Mouse (Mus musculus) heart, embryonic 14.5 days (tissue): ENCODE measurements around the gene Amhr2. TPM values are rescaled to one million over a fixed set of nuclear protein-coding genes. Genes with fewer than 3 reads are reported as not detected.
A peak's percentile ranks its signal among the peaks of the same experiment; 100 is the strongest.

Experiments used
- ATAC-seq: fragments of 200-750 bp; cut with Nextera tagmentation; 2 replicates; pipeline ENCODE4 v1.8.0; 2017; ENCODE audit warnings: low read depth, moderate TSS enrichment; ENCODE audit not compliant: insufficient number of reproducible peaks, insufficient read depth, low FRiP score
- H3K27ac ChIP-seq, 2 experiments: fragments of 200-500 bp in 1 of 2; fragments of 300-500 bp in 1 of 2; sonication (generic) in 1 of 2; replicated peaks in 1 of 2; 2 replicates each; pipeline ENCODE4 v1.5.1; 2012 to 2014; ENCODE audit warnings: low read depth in 2 of 2, low read length in 2 of 2, control low read depth in 1 of 2, mild to moderate bottlenecking in 1 of 2, mixed read lengths in 1 of 2; ENCODE audit not compliant: control insufficient read depth in 1 of 2, insufficient read depth in 1 of 2
- H3K27me3 ChIP-seq: fragments of 300-500 bp; sonication (generic); 2 replicates; pipeline ENCODE4 v1.6.1; 2014; ENCODE audit warnings: mild to moderate bottlenecking, low read length, control low read depth; ENCODE audit not compliant: control insufficient read depth, insufficient read depth
- H3K36me3 ChIP-seq: fragments of 300-500 bp; sonication (generic); 2 replicates; pipeline ENCODE4 v1.6.1; 2014; ENCODE audit warnings: mild to moderate bottlenecking, control low read depth, low read length, mixed read lengths; ENCODE audit not compliant: control insufficient read depth, insufficient read depth
- H3K4me1 ChIP-seq, 2 experiments: fragments of 200-500 bp in 1 of 2; fragments of 300-500 bp in 1 of 2; sonication (generic) in 1 of 2; 2 replicates each; pipeline ENCODE4 v1.6.1; 2012 to 2014; ENCODE audit warnings: low read length in 2 of 2, control low read depth in 1 of 2, mixed read lengths in 1 of 2; ENCODE audit not compliant: control insufficient read depth in 2 of 2, insufficient read depth in 2 of 2
- H3K4me2 ChIP-seq: fragments of 300-500 bp; sonication (generic); 2 replicates; pipeline ENCODE4 v1.6.1; 2014; ENCODE audit warnings: mild to moderate bottlenecking, low read length
- H3K4me3 ChIP-seq, 2 experiments: fragments of 200-500 bp in 1 of 2; fragments of 300-500 bp in 1 of 2; sonication (generic) in 1 of 2; 2 replicates each; pipeline ENCODE4 v1.5.1; 2012 to 2014; ENCODE audit warnings: low read length in 2 of 2, mild to moderate bottlenecking in 2 of 2, control low read depth in 1 of 2, low read depth in 1 of 2, moderate library complexity in 1 of 2; ENCODE audit not compliant: control insufficient read depth in 1 of 2, insufficient read depth in 1 of 2
- H3K9ac ChIP-seq: fragments of 300-500 bp; sonication (generic); 2 replicates; pipeline ENCODE4 v1.6.1; 2014; ENCODE audit warnings: mild to moderate bottlenecking, low read length
- H3K9me3 ChIP-seq: fragments of 300-500 bp; sonication (generic); 2 replicates; pipeline ENCODE4 v1.6.1; 2016; ENCODE audit warnings: low read length, control low read depth; ENCODE audit not compliant: control insufficient read depth
- WGBS: fragments of 180-500 bp; shearing (Covaris S2); extraction: QIAGEN DNeasy Blood & Tissue Kit; methylation state at CpG from one replicate; pipeline ENCODE4 v1.1.7; 2014; 5-methylcytosine and 5-hydroxymethylcytosine counted together
- polyA plus RNA-seq: library from polyadenylated mRNA; unstranded; fragments of >200 nt; fragmentation: Nextera tagmentation; extraction: Ambion mirVana; gene quantifications from 2 replicates; pipeline ENCODE4 v1.2.1, GENCODE M21; 2014

Amhr2 gene
- 2.1 and 3.1 TPM in 2 replicates for polyA plus RNA-seq

- H3K4me2 ChIP-seq, result no peak within 1 kb of the TSS
- no peaks in the 10 kb centered on the region for H3K27me3 ChIP-seq
- no peaks in the 10 kb centered on the region for H3K9me3 ChIP-seq
- WGBS, result 58% methylated on average over 8 of the region's 8 CpGs
- peaks cover 4 to 7% of the 10 kb centered on the region in 2 experiments; a peak in 1 of 4 replicates for H3K4me1 ChIP-seq
- H3K27ac ChIP-seq, result no peak within 1 kb of the TSS
- H3K4me3 ChIP-seq, result no peak within 1 kb of the TSS
- no peaks in the 10 kb centered on the region for H3K36me3 ChIP-seq
- H3K9ac ChIP-seq, result no peak within 1 kb of the TSS
- ATAC-seq, result no peak
These were observed at the start of gene Amhr2 for GRCm38 (mm10) chr15:102445146-102445545. Gene Amhr2 (plus strand): TSS chr15:102445367.

GRCm38 (mm10) chr15:102398629-102399028, 46.5 kb upstream of the Amhr2 start:
- no peaks in the 10 kb centered on the region for H3K36me3 ChIP-seq
- H3K27me3 ChIP-seq, result no peaks in the 10 kb centered on the region
- no peak overlapping the region; the same call in 1 of the 2 replicates for H3K9ac ChIP-seq
- peaks cover 9 to 14% of the 10 kb centered on the region in 2 experiments for H3K4me1 ChIP-seq
- no peaks in the 10 kb centered on the region for H3K9me3 ChIP-seq
- peak overlapping the region in 1 of 2 experiments; percentile 85; a peak in 1 of 4 replicates for H3K27ac ChIP-seq
- peak overlapping the region; percentile 81 for H3K4me2 ChIP-seq
- no peak for ATAC-seq
- peak overlapping the region in 1 of 2 experiments; percentile 52; a peak in 1 of 4 replicates for H3K4me3 ChIP-seq
- 32% methylated on average over 5 of the region's 5 CpGs for WGBS

- peak overlapping the region; percentile 79 for H3K9ac ChIP-seq
- peak overlapping the region; percentile 85 to 96 for H3K27ac ChIP-seq
- no peaks in the 10 kb centered on the region for H3K36me3 ChIP-seq
- WGBS, result 1% methylated on average over 34 of the region's 34 CpGs
- H3K4me2 ChIP-seq, result peak overlapping the region; percentile 81
- H3K4me3 ChIP-seq, result peak overlapping the region; percentile 52 to 73
- no peaks in the 10 kb centered on the region for H3K27me3 ChIP-seq
- no peaks in the 10 kb centered on the region for H3K9me3 ChIP-seq
- H3K4me1 ChIP-seq, result peaks cover 9 to 14% of the 10 kb centered on the region in 2 experiments; a peak in 3 of 4 replicates
- ATAC-seq, result peak; percentile 90
These were observed 45.6 kb upstream of the Amhr2 start for GRCm38 (mm10) chr15:102399229-102400221.

- H3K27ac ChIP-seq, result peak overlapping the region in 1 of 2 experiments; percentile 85; a peak in 2 of 4 replicates
- no peaks in the 10 kb centered on the region for H3K9me3 ChIP-seq
- H3K9ac ChIP-seq, result no peak overlapping the region; the same call in 1 of the 2 replicates
- H3K4me1 ChIP-seq, result peaks cover 7 to 18% of the 10 kb centered on the region in 2 experiments; a peak in 3 of 4 replicates
- WGBS, result 72% methylated on average over 10 of the region's 10 CpGs
- H3K36me3 ChIP-seq, result no peaks in the 10 kb centered on the region
- no peak overlapping the region for H3K4me3 ChIP-seq
- no peaks in the 10 kb centered on the region for H3K27me3 ChIP-seq
- peak overlapping the region; percentile 81 for H3K4me2 ChIP-seq
- ATAC-seq, result no peak
These were observed 44.6 kb upstream of the Amhr2 start for GRCm38 (mm10) chr15:102400476-102401045.

GRCm38 (mm10) chr15:102401278-102401677, 43.9 kb upstream of the Amhr2 start:
- WGBS, result 51% methylated on average over 2 of the region's 2 CpGs
- Histone ChIP-seq H3K36me3 (no peaks in the 10 kb centered on the region), H3K9me3 (no peaks in the 10 kb centered on the region), H3K4me2 (no peak overlapping the region), H3K4me1 (peaks cover 7 to 18% of the 10 kb centered on the region in 2 experiments; a peak in 3 of 4 replicates), H3K9ac (no peak overlapping the region), H3K4me3 (no peak overlapping the region), H3K27ac (no peak overlapping the region), H3K27me3 (no peaks in the 10 kb centered on the region)
- ATAC-seq, result no peak

GRCm38 (mm10) chr15:102402210-102402609, 43.0 kb upstream of the Amhr2 start:
- Histone ChIP-seq H3K9me3 (no peaks in the 10 kb centered on the region), H3K27ac (no peak overlapping the region), H3K4me3 (no peak overlapping the region), H3K9ac (no peak overlapping the region), H3K27me3 (no peaks in the 10 kb centered on the region), H3K36me3 (no peaks in the 10 kb centered on the region), H3K4me1 (peaks cover 7 to 21% of the 10 kb centered on the region in 2 experiments; a peak in 3 of 4 replicates), H3K4me2 (no peak overlapping the region)
- WGBS, result 95% methylated on average over 3 of the region's 3 CpGs
- ATAC-seq, result no peak
